Mouse (Mus musculus) fibroblast of lung, adult 2 months (primary cell): ENCODE data around the gene Pgap3.

Experiments
- DNase-seq: peaks from one replicate; pipeline ENCODE4 v3.0.0-alpha.2; 2011; ENCODE audit warnings: low read depth

Gene Pgap3

GRCm38 (mm10) chr11:98400161-98400726 lies at the start of gene Pgap3:
TSS of gene Pgap3 (minus strand) at chr11:98400490.
- DNase-seq: peak; percentile 83

GRCm38 (mm10) chr11:98449419-98449818 lies 49.1 kb upstream of the Pgap3 start:
- DNase-seq: no peak

- DNase-seq: no peak
These were observed 48.0 kb upstream of the Pgap3 start for GRCm38 (mm10) chr11:98448191-98448790.

- DNase-seq: no peak
These were observed 47.2 kb upstream of the Pgap3 start for GRCm38 (mm10) chr11:98447475-98447834.

GRCm38 (mm10) chr11:98446562-98447474 lies 46.5 kb upstream of the Pgap3 start:
- no peak for DNase-seq

GRCm38 (mm10) chr11:98446213-98446561 lies 45.9 kb upstream of the Pgap3 start, which contains the start of gene Grb7:
TSS of gene Grb7 (plus strand) at chr11:98446394.
- no peak for DNase-seq

- no peak for DNase-seq
These were observed 45.4 kb upstream of the Pgap3 start for GRCm38 (mm10) chr11:98445679-98446078.

GRCm38 (mm10) chr11:98445238-98445637 lies 44.9 kb upstream of the Pgap3 start:
- no peak for DNase-seq

GRCm38 (mm10) chr11:98443688-98444087 lies 43.4 kb upstream of the Pgap3 start:
- DNase-seq: no peak

- peak; percentile 83 for DNase-seq
These were observed 38.3 kb upstream of the Pgap3 start, which contains the start of gene Mien1 for GRCm38 (mm10) chr11:98438331-98439158. TSS of gene Mien1 (minus strand) at chr11:98438991.

- DNase-seq: no peak
These were observed 37.2 kb upstream of the Pgap3 start for GRCm38 (mm10) chr11:98437441-98437840.

GRCm38 (mm10) chr11:98435723-98436122 lies 35.4 kb upstream of the Pgap3 start:
- DNase-seq: no peak

GRCm38 (mm10) chr11:98431743-98432502 lies 31.6 kb upstream of the Pgap3 start:
- no peak for DNase-seq

- no peak for DNase-seq
These were observed 28.1 kb upstream of the Pgap3 start for GRCm38 (mm10) chr11:98428436-98428835.

GRCm38 (mm10) chr11:98426592-98426991 lies 26.3 kb upstream of the Pgap3 start:
- DNase-seq: no peak

GRCm38 (mm10) chr11:98418939-98419547 lies 18.8 kb upstream of the Pgap3 start:
- DNase-seq: no peak

GRCm38 (mm10) chr11:98418273-98418672 lies 18.0 kb upstream of the Pgap3 start:
- DNase-seq: no peak

- no peak for DNase-seq
These were observed 16.8 kb upstream of the Pgap3 start for GRCm38 (mm10) chr11:98417074-98417473.

GRCm38 (mm10) chr11:98414162-98414561 lies 13.9 kb upstream of the Pgap3 start:
- no peak for DNase-seq

GRCm38 (mm10) chr11:98413731-98414130 lies 13.4 kb upstream of the Pgap3 start:
- DNase-seq: no peak

- no peak for DNase-seq
These were observed 12.6 kb upstream of the Pgap3 start for GRCm38 (mm10) chr11:98412797-98413301.
